Mouse (Mus musculus): ENCODE measurements around the gene Tenm2. TPM values are rescaled to one million over a fixed set of nuclear protein-coding genes. Genes with fewer than 3 reads are reported as not detected.
A peak's percentile ranks its signal among the peaks of the same experiment; 100 is the strongest.

Gene Tenm2
- polyA plus RNA-seq, 1 experiment from 2014 or later: 5.5 TPM

GRCm38 (mm10) chr11:36307276-36307675 is 928.5 kb downstream of the Tenm2 start:
- no peak overlapping the region for H3K9ac ChIP-seq
- H3K36me3 ChIP-seq: no peaks in the 10 kb centered on the region
- no peaks in the 10 kb centered on the region for H3K9me3 ChIP-seq (replicated peaks)
- H3K4me1 ChIP-seq: peaks cover 11% of the 10 kb centered on the region
- H3K27me3 ChIP-seq: no peaks in the 10 kb centered on the region
- H3K27ac ChIP-seq (replicated peaks): no peak overlapping the region
- 81% methylated on average over 6 of the region's 6 CpGs for WGBS
- H3K4me3 ChIP-seq (replicated peaks): no peak overlapping the region
- no peak for ATAC-seq (ENCODE audit: insufficient number of reproducible peaks, low FRiP score, low TSS enrichment, low read depth)
- no peak overlapping the region for H3K4me2 ChIP-seq (replicated peaks)

- H3K4me3 ChIP-seq (replicated peaks): no peak overlapping the region
- peaks cover 20% of the 10 kb centered on the region for H3K4me1 ChIP-seq
- H3K4me2 ChIP-seq (replicated peaks): no peak overlapping the region
- peak overlapping the region; percentile 44; the same call in 1 of the 2 replicates for H3K27ac ChIP-seq (replicated peaks)
- H3K9ac ChIP-seq: no peak overlapping the region
- 55% methylated on average over 10 of the region's 10 CpGs for WGBS
- H3K9me3 ChIP-seq (replicated peaks): no peaks in the 10 kb centered on the region
- no peaks in the 10 kb centered on the region for H3K27me3 ChIP-seq
- H3K36me3 ChIP-seq: no peaks in the 10 kb centered on the region
- no peak; the same call in 1 of the 2 replicates for ATAC-seq (ENCODE audit: insufficient number of reproducible peaks, low FRiP score, low TSS enrichment, low read depth)
Observed at GRCm38 (mm10) chr11:36305348-36305950, 930.3 kb downstream of the Tenm2 start.

GRCm38 (mm10) chr11:36302913-36303371 is 932.8 kb downstream of the Tenm2 start:
- no peaks in the 10 kb centered on the region for H3K27me3 ChIP-seq
- H3K9ac ChIP-seq: no peak overlapping the region
- H3K4me3 ChIP-seq (replicated peaks): no peak overlapping the region
- 37% methylated on average over 2 of the region's 2 CpGs for WGBS
- peaks cover 25% of the 10 kb centered on the region for H3K4me1 ChIP-seq
- H3K9me3 ChIP-seq (replicated peaks): no peaks in the 10 kb centered on the region
- H3K36me3 ChIP-seq: no peaks in the 10 kb centered on the region
- no peak overlapping the region for H3K4me2 ChIP-seq (replicated peaks)
- no peak; the same call in 1 of the 2 replicates for ATAC-seq (ENCODE audit: insufficient number of reproducible peaks, low FRiP score, low TSS enrichment, low read depth)
- H3K27ac ChIP-seq (replicated peaks): peak overlapping the region; percentile 68

GRCm38 (mm10) chr11:36302096-36302495 is 933.7 kb downstream of the Tenm2 start:
- H3K9ac ChIP-seq: no peak overlapping the region
- H3K9me3 ChIP-seq (replicated peaks): no peaks in the 10 kb centered on the region
- H3K36me3 ChIP-seq: no peaks in the 10 kb centered on the region
- H3K27me3 ChIP-seq: no peaks in the 10 kb centered on the region
- no peak overlapping the region for H3K4me3 ChIP-seq (replicated peaks)
- peaks cover 21% of the 10 kb centered on the region for H3K4me1 ChIP-seq
- WGBS: 39% methylated on average over 7 of the region's 7 CpGs
- no peak for ATAC-seq (ENCODE audit: insufficient number of reproducible peaks, low FRiP score, low TSS enrichment, low read depth)
- peak overlapping the region; percentile 68 for H3K27ac ChIP-seq (replicated peaks)
- peak overlapping the region; percentile 8; the same call in 1 of the 2 replicates for H3K4me2 ChIP-seq (replicated peaks)

- Histone ChIP-seq H3K4me3 (replicated peaks) (no peak overlapping the region), H3K4me2 (replicated peaks) (no peak overlapping the region), H3K9ac (no peak overlapping the region), H3K27me3 (no peaks in the 10 kb centered on the region), H3K27ac (replicated peaks) (no peak overlapping the region), H3K9me3 (replicated peaks) (no peaks in the 10 kb centered on the region), H3K36me3 (no peaks in the 10 kb centered on the region), H3K4me1 (0 out of 2 replicates have a peak, but pooled peaks cover 8% of the 10 kb centered on the region)
- ATAC-seq (ENCODE audit: insufficient number of reproducible peaks, low FRiP score, low TSS enrichment, low read depth): no peak
- 54% methylated on average over 3 of the region's 3 CpGs for WGBS
Observed at GRCm38 (mm10) chr11:36296568-36296967, 939.2 kb downstream of the Tenm2 start.

- Histone ChIP-seq H3K36me3 (no peaks in the 10 kb centered on the region), H3K9me3 (replicated peaks) (no peaks in the 10 kb centered on the region), H3K4me2 (replicated peaks) (no peak overlapping the region), H3K4me3 (replicated peaks) (no peak overlapping the region), H3K27ac (replicated peaks) (no peak overlapping the region), H3K4me1 (no peaks in the 10 kb centered on the region), H3K9ac (no peak overlapping the region), H3K27me3 (no peaks in the 10 kb centered on the region)
- 37% methylated on average over 6 of the region's 6 CpGs for WGBS
- no peak for ATAC-seq (ENCODE audit: insufficient number of reproducible peaks, low FRiP score, low TSS enrichment, low read depth)
Observed at GRCm38 (mm10) chr11:36292206-36292605, 943.6 kb downstream of the Tenm2 start.

GRCm38 (mm10) chr11:36286246-36286645 is 949.5 kb downstream of the Tenm2 start:
- Histone ChIP-seq H3K4me2 (replicated peaks) (no peak overlapping the region), H3K9ac (no peak overlapping the region), H3K4me1 (no peaks in the 10 kb centered on the region), H3K9me3 (replicated peaks) (no peaks in the 10 kb centered on the region), H3K4me3 (replicated peaks) (no peak overlapping the region), H3K27ac (replicated peaks) (0 out of 2 replicates have a peak overlapping the region, but pooled peaks have one; percentile 28), H3K36me3 (no peaks in the 10 kb centered on the region), H3K27me3 (no peaks in the 10 kb centered on the region)
- 60% methylated on average over 6 of the region's 6 CpGs for whole genome bisulfite sequencing
- ATAC-seq (ENCODE audit: insufficient number of reproducible peaks, low FRiP score, low TSS enrichment, low read depth): no peak

GRCm38 (mm10) chr11:36280533-36280932 is 955.2 kb downstream of the Tenm2 start:
- Histone ChIP-seq H3K4me3 (replicated peaks) (no peak overlapping the region), H3K36me3 (no peaks in the 10 kb centered on the region), H3K27me3 (no peaks in the 10 kb centered on the region), H3K4me1 (peaks cover 12% of the 10 kb centered on the region), H3K9me3 (replicated peaks) (no peaks in the 10 kb centered on the region), H3K9ac (no peak overlapping the region), H3K27ac (replicated peaks) (no peak overlapping the region), H3K4me2 (replicated peaks) (no peak overlapping the region)
- no peak for ATAC-seq (ENCODE audit: insufficient number of reproducible peaks, low FRiP score, low TSS enrichment, low read depth)
- WGBS: 85% methylated on average over 7 of the region's 7 CpGs

- H3K4me3 ChIP-seq (replicated peaks): no peak overlapping the region
- no peak overlapping the region for H3K9ac ChIP-seq
- no peak overlapping the region for H3K27ac ChIP-seq (replicated peaks)
- WGBS: 83% methylated on average over 9 of the region's 9 CpGs
- H3K27me3 ChIP-seq: no peaks in the 10 kb centered on the region
- no peaks in the 10 kb centered on the region for H3K9me3 ChIP-seq (replicated peaks)
- H3K36me3 ChIP-seq: no peaks in the 10 kb centered on the region
- no peak for ATAC-seq (ENCODE audit: insufficient number of reproducible peaks, low FRiP score, low TSS enrichment, low read depth)
- H3K4me2 ChIP-seq (replicated peaks): no peak overlapping the region
- peaks cover 12% of the 10 kb centered on the region for H3K4me1 ChIP-seq
Observed at GRCm38 (mm10) chr11:36277903-36278215, 957.9 kb downstream of the Tenm2 start.

- Histone ChIP-seq H3K36me3 (no peaks in the 10 kb centered on the region), H3K27me3 (no peaks in the 10 kb centered on the region), H3K9ac (no peak overlapping the region), H3K4me1 (peaks cover 12% of the 10 kb centered on the region), H3K27ac (replicated peaks) (no peak overlapping the region), H3K4me2 (replicated peaks) (peak overlapping the region; percentile 31), H3K9me3 (replicated peaks) (no peaks in the 10 kb centered on the region), H3K4me3 (replicated peaks) (0 out of 2 replicates have a peak overlapping the region, but pooled peaks have one; percentile 12)
- WGBS: 61% methylated on average over 20 of the region's 20 CpGs
- no peak for ATAC-seq (ENCODE audit: insufficient number of reproducible peaks, low FRiP score, low TSS enrichment, low read depth)
Observed at GRCm38 (mm10) chr11:36277192-36277902, 958.4 kb downstream of the Tenm2 start.

- Histone ChIP-seq H3K27me3 (no peaks in the 10 kb centered on the region), H3K36me3 (no peaks in the 10 kb centered on the region), H3K4me2 (replicated peaks) (no peak overlapping the region), H3K4me1 (peaks cover 12% of the 10 kb centered on the region), H3K9me3 (replicated peaks) (no peaks in the 10 kb centered on the region), H3K4me3 (replicated peaks) (no peak overlapping the region), H3K27ac (replicated peaks) (no peak overlapping the region), H3K9ac (no peak overlapping the region)
- WGBS: 20% methylated on average over 5 of the region's 5 CpGs
- no peak for ATAC-seq (ENCODE audit: insufficient number of reproducible peaks, low FRiP score, low TSS enrichment, low read depth)
Observed at GRCm38 (mm10) chr11:36276015-36276414, 959.7 kb downstream of the Tenm2 start.
